Mouse (Mus musculus) left cerebral cortex, adult 11 months (tissue): ENCODE measurements around the gene Hipk1.
"Not testable (repeated sequence)": the region's sequence is repeated elsewhere in the genome, so short reads cannot be mapped to it uniquely, and the experiment has no call there.

Source experiments
- DNase-seq: peaks from one replicate; pipeline ENCODE4 v3.0.0; 2022; ENCODE audit warnings: low spot score

Hipk1 gene

GRCm38 (mm10) chr3:103792566-103792965 lies 1.2 kb upstream of the Hipk1 start:
- no peak for DNase-seq

GRCm38 (mm10) chr3:103792111-103792406 lies 696 bp upstream of the Hipk1 start:
- not testable (repeated sequence) for DNase-seq

- DNase-seq: no peak
These were observed 817 bp downstream of the Hipk1 start for GRCm38 (mm10) chr3:103790346-103791145.

GRCm38 (mm10) chr3:103789891-103790345 lies 1.4 kb downstream of the Hipk1 start:
- DNase-seq: no peak

- DNase-seq: no peak
These were observed 2.3 kb downstream of the Hipk1 start for GRCm38 (mm10) chr3:103789096-103789495.

GRCm38 (mm10) chr3:103787225-103787624 lies 4.1 kb downstream of the Hipk1 start:
- no peak for DNase-seq

- DNase-seq: no peak
These were observed 8.3 kb downstream of the Hipk1 start for GRCm38 (mm10) chr3:103782844-103783609.

GRCm38 (mm10) chr3:103780777-103781176 lies 10.6 kb downstream of the Hipk1 start:
- DNase-seq: no peak

- no peak for DNase-seq
These were observed 11.1 kb downstream of the Hipk1 start for GRCm38 (mm10) chr3:103780271-103780670.

GRCm38 (mm10) chr3:103779183-103779582 lies 12.2 kb downstream of the Hipk1 start:
- no peak for DNase-seq

- DNase-seq: no peak
These were observed 12.7 kb downstream of the Hipk1 start for GRCm38 (mm10) chr3:103778660-103779059.

GRCm38 (mm10) chr3:103777940-103778339 lies 13.4 kb downstream of the Hipk1 start:
- DNase-seq: no peak

GRCm38 (mm10) chr3:103774009-103774408 lies 17.4 kb downstream of the Hipk1 start:
- DNase-seq: no peak

- no peak for DNase-seq
These were observed 17.9 kb downstream of the Hipk1 start for GRCm38 (mm10) chr3:103773508-103773907.

- DNase-seq: no peak
These were observed 18.5 kb downstream of the Hipk1 start for GRCm38 (mm10) chr3:103772846-103773245.

GRCm38 (mm10) chr3:103771531-103772130 lies 19.7 kb downstream of the Hipk1 start:
- DNase-seq: no peak

- DNase-seq: no peak
These were observed 24.6 kb downstream of the Hipk1 start for GRCm38 (mm10) chr3:103766789-103767188.

- no peak for DNase-seq
These were observed 31.9 kb downstream of the Hipk1 start for GRCm38 (mm10) chr3:103759261-103759970.

- no peak for DNase-seq
These were observed 32.9 kb downstream of the Hipk1 start for GRCm38 (mm10) chr3:103758456-103758855.

- no peak for DNase-seq
These were observed 34.4 kb downstream of the Hipk1 start for GRCm38 (mm10) chr3:103756920-103757319.

GRCm38 (mm10) chr3:103755351-103755750 lies 36.0 kb downstream of the Hipk1 start:
- DNase-seq: no peak

- no peak for DNase-seq
These were observed 39.8 kb downstream of the Hipk1 start for GRCm38 (mm10) chr3:103751558-103751957.
